Mouse (Mus musculus): ENCODE results near the gene Tmem56. TPM values are rescaled to one million over a fixed set of nuclear protein-coding genes. Genes with fewer than 3 reads are reported as not detected.

Tmem56 gene
- polyA plus RNA-seq (2014; fragmentation: Nextera tagmentation; extraction: Ambion mirVana): 1.6 and 3.0 TPM in 2 replicates

- ATAC-seq (ENCODE audit: low read depth): no peak
- WGBS: 81% methylated on average over 4 of the region's 4 CpGs
Observed at GRCm38 (mm10) chr3:121282998-121283397, at the start of gene Tmem56. Tmem56 (minus strand) TSS chr3:121283098.

GRCm38 (mm10) chr3:121330244-121330646 lies 47.3 kb upstream of the Tmem56 start:
- H3K27me3 ChIP-seq (replicated peaks; ENCODE audit: control insufficient read depth, insufficient read depth, low read length): no peaks in the 10 kb centered on the region
- H3K4me1 ChIP-seq (ENCODE audit: control insufficient read depth, insufficient read depth, low read length): peaks cover 10% of the 10 kb centered on the region
- no peak overlapping the region for H3K4me3 ChIP-seq (ENCODE audit: low read depth, low read length)
- no peaks in the 10 kb centered on the region for H3K36me3 ChIP-seq (ENCODE audit: control insufficient read depth, insufficient read depth, low read length)
- H3K4me2 ChIP-seq (ENCODE audit: low read depth, low read length): no peak overlapping the region
- H3K27ac ChIP-seq (replicated peaks; ENCODE audit: low read depth, low read length): peak overlapping the region; percentile 50
- H3K9ac ChIP-seq (ENCODE audit: low read depth, low read length): no peak overlapping the region
- ATAC-seq (ENCODE audit: low read depth) (no peak), DNase-seq (ENCODE audit: low spot score) (peak; percentile 71)
- no peaks in the 10 kb centered on the region for H3K9me3 ChIP-seq (ENCODE audit: control insufficient read depth, low read length)
- WGBS: 52% methylated on average over 7 of the region's 7 CpGs

More at GRCm38 (mm10) chr3:121282998-121283397, at the start of gene Tmem56:
- no peak within 1 kb of the TSS for H3K4me2 ChIP-seq (ENCODE audit: low read depth, low read length)
- no peaks in the 10 kb centered on the region for H3K4me1 ChIP-seq (ENCODE audit: control insufficient read depth, insufficient read depth, low read length)
- H3K9me3 ChIP-seq (ENCODE audit: control insufficient read depth, low read length): no peaks in the 10 kb centered on the region
- H3K36me3 ChIP-seq (ENCODE audit: control insufficient read depth, insufficient read depth, low read length): no peaks in the 10 kb centered on the region
- no peak within 1 kb of the TSS for H3K4me3 ChIP-seq (ENCODE audit: low read depth, low read length)
- H3K27ac ChIP-seq (replicated peaks; ENCODE audit: low read depth, low read length): no peak within 1 kb of the TSS
- DNase-seq (ENCODE audit: low spot score): no peak
- no peak within 1 kb of the TSS for H3K9ac ChIP-seq (ENCODE audit: low read depth, low read length)
- H3K27me3 ChIP-seq (replicated peaks; ENCODE audit: control insufficient read depth, insufficient read depth, low read length): no peaks in the 10 kb centered on the region

- H3K4me3 ChIP-seq (ENCODE audit: low read depth, low read length): no peak overlapping the region
- no peak overlapping the region for H3K4me2 ChIP-seq (ENCODE audit: low read depth, low read length)
- peak; percentile 57 for DNase-seq (ENCODE audit: low spot score)
- H3K4me1 ChIP-seq (ENCODE audit: control insufficient read depth, insufficient read depth, low read length): peaks cover 10% of the 10 kb centered on the region
- H3K27me3 ChIP-seq (replicated peaks; ENCODE audit: control insufficient read depth, insufficient read depth, low read length): no peaks in the 10 kb centered on the region
- 0 out of 2 replicates have a peak, but pooled peaks have one; percentile 22 for ATAC-seq (ENCODE audit: low read depth)
- no peak overlapping the region for H3K9ac ChIP-seq (ENCODE audit: low read depth, low read length)
- peak overlapping the region; percentile 50 for H3K27ac ChIP-seq (replicated peaks; ENCODE audit: low read depth, low read length)
- no peaks in the 10 kb centered on the region for H3K36me3 ChIP-seq (ENCODE audit: control insufficient read depth, insufficient read depth, low read length)
- WGBS: 56% methylated on average over 10 of the region's 10 CpGs
- H3K9me3 ChIP-seq (ENCODE audit: control insufficient read depth, low read length): no peaks in the 10 kb centered on the region
Observed at GRCm38 (mm10) chr3:121329647-121330046, 46.7 kb upstream of the Tmem56 start.

- WGBS: 85% methylated on average over 5 of the region's 5 CpGs
- Histone ChIP-seq H3K27ac (replicated peaks; ENCODE audit: low read depth, low read length) (no peak overlapping the region), H3K4me1 (ENCODE audit: control insufficient read depth, insufficient read depth, low read length) (peaks cover 10% of the 10 kb centered on the region), H3K4me3 (ENCODE audit: low read depth, low read length) (no peak overlapping the region), H3K9ac (ENCODE audit: low read depth, low read length) (no peak overlapping the region), H3K4me2 (ENCODE audit: low read depth, low read length) (no peak overlapping the region), H3K9me3 (ENCODE audit: control insufficient read depth, low read length) (0 out of 2 replicates have a peak, but pooled peaks cover 4% of the 10 kb centered on the region), H3K27me3 (replicated peaks; ENCODE audit: control insufficient read depth, insufficient read depth, low read length) (no peaks in the 10 kb centered on the region), H3K36me3 (ENCODE audit: control insufficient read depth, insufficient read depth, low read length) (0 out of 2 replicates have a peak, but pooled peaks cover 13% of the 10 kb centered on the region)
- ATAC-seq (ENCODE audit: low read depth) (no peak), DNase-seq (ENCODE audit: low spot score) (no peak)
Observed at GRCm38 (mm10) chr3:121327406-121327805, 44.5 kb upstream of the Tmem56 start.

- no peaks in the 10 kb centered on the region for H3K27me3 ChIP-seq (replicated peaks; ENCODE audit: control insufficient read depth, insufficient read depth, low read length)
- H3K4me3 ChIP-seq (ENCODE audit: low read depth, low read length): no peak overlapping the region
- no peak overlapping the region for H3K27ac ChIP-seq (replicated peaks; ENCODE audit: low read depth, low read length)
- no peak overlapping the region for H3K4me2 ChIP-seq (ENCODE audit: low read depth, low read length)
- 0 out of 2 replicates have a peak, but pooled peaks cover 4% of the 10 kb centered on the region for H3K9me3 ChIP-seq (ENCODE audit: control insufficient read depth, low read length)
- 0 out of 2 replicates have a peak, but pooled peaks cover 13% of the 10 kb centered on the region for H3K36me3 ChIP-seq (ENCODE audit: control insufficient read depth, insufficient read depth, low read length)
- ATAC-seq (ENCODE audit: low read depth): no peak
- no peak overlapping the region for H3K9ac ChIP-seq (ENCODE audit: low read depth, low read length)
- H3K4me1 ChIP-seq (ENCODE audit: control insufficient read depth, insufficient read depth, low read length): no peaks in the 10 kb centered on the region
- WGBS: 97% methylated on average over 15 of the region's 15 CpGs
- no peak for DNase-seq (ENCODE audit: low spot score)
Observed at GRCm38 (mm10) chr3:121323371-121323770, 40.5 kb upstream of the Tmem56 start.

- 0 out of 2 replicates have a peak, but pooled peaks cover 13% of the 10 kb centered on the region for H3K36me3 ChIP-seq (ENCODE audit: control insufficient read depth, insufficient read depth, low read length)
- H3K4me2 ChIP-seq (ENCODE audit: low read depth, low read length): no peak overlapping the region
- no peak overlapping the region for H3K4me3 ChIP-seq (ENCODE audit: low read depth, low read length)
- DNase-seq (ENCODE audit: low spot score) (no peak), ATAC-seq (ENCODE audit: low read depth) (no peak)
- H3K27ac ChIP-seq (replicated peaks; ENCODE audit: low read depth, low read length): no peak overlapping the region; the same call in 1 of the 2 replicates
- no peaks in the 10 kb centered on the region for H3K4me1 ChIP-seq (ENCODE audit: control insufficient read depth, insufficient read depth, low read length)
- H3K27me3 ChIP-seq (replicated peaks; ENCODE audit: control insufficient read depth, insufficient read depth, low read length): no peaks in the 10 kb centered on the region
- 93% methylated on average over 1 of the region's 1 CpGs for WGBS
- no peak overlapping the region for H3K9ac ChIP-seq (ENCODE audit: low read depth, low read length)
- H3K9me3 ChIP-seq (ENCODE audit: control insufficient read depth, low read length): 0 out of 2 replicates have a peak, but pooled peaks cover 4% of the 10 kb centered on the region
Observed at GRCm38 (mm10) chr3:121320896-121321295, 38.0 kb upstream of the Tmem56 start.

GRCm38 (mm10) chr3:121319906-121320305 lies 37.0 kb upstream of the Tmem56 start:
- Histone ChIP-seq H3K9me3 (ENCODE audit: control insufficient read depth, low read length) (0 out of 2 replicates have a peak, but pooled peaks cover 4% of the 10 kb centered on the region), H3K9ac (ENCODE audit: low read depth, low read length) (no peak overlapping the region), H3K36me3 (ENCODE audit: control insufficient read depth, insufficient read depth, low read length) (0 out of 2 replicates have a peak, but pooled peaks cover 13% of the 10 kb centered on the region), H3K4me1 (ENCODE audit: control insufficient read depth, insufficient read depth, low read length) (no peaks in the 10 kb centered on the region), H3K27ac (replicated peaks; ENCODE audit: low read depth, low read length) (no peak overlapping the region), H3K4me3 (ENCODE audit: low read depth, low read length) (no peak overlapping the region), H3K4me2 (ENCODE audit: low read depth, low read length) (no peak overlapping the region), H3K27me3 (replicated peaks; ENCODE audit: control insufficient read depth, insufficient read depth, low read length) (no peaks in the 10 kb centered on the region)
- ATAC-seq (ENCODE audit: low read depth): no peak
- DNase-seq (ENCODE audit: low spot score): no peak
- whole genome bisulfite sequencing: 89% methylated on average over 6 of the region's 6 CpGs

GRCm38 (mm10) chr3:121315498-121315897 lies 32.6 kb upstream of the Tmem56 start:
- no peak overlapping the region for H3K4me3 ChIP-seq (ENCODE audit: low read depth, low read length)
- no peak overlapping the region for H3K27ac ChIP-seq (replicated peaks; ENCODE audit: low read depth, low read length)
- 83% methylated on average over 7 of the region's 7 CpGs for WGBS
- DNase-seq (ENCODE audit: low spot score) (peak; percentile 45), ATAC-seq (ENCODE audit: low read depth) (no peak)
- no peak overlapping the region for H3K4me2 ChIP-seq (ENCODE audit: low read depth, low read length)
- no peaks in the 10 kb centered on the region for H3K27me3 ChIP-seq (replicated peaks; ENCODE audit: control insufficient read depth, insufficient read depth, low read length)
- no peak overlapping the region for H3K9ac ChIP-seq (ENCODE audit: low read depth, low read length)
- H3K36me3 ChIP-seq (ENCODE audit: control insufficient read depth, insufficient read depth, low read length): no peaks in the 10 kb centered on the region
- no peaks in the 10 kb centered on the region for H3K9me3 ChIP-seq (ENCODE audit: control insufficient read depth, low read length)
- no peaks in the 10 kb centered on the region for H3K4me1 ChIP-seq (ENCODE audit: control insufficient read depth, insufficient read depth, low read length)

GRCm38 (mm10) chr3:121314149-121314548 lies 31.3 kb upstream of the Tmem56 start:
- ATAC-seq (ENCODE audit: low read depth) (no peak), DNase-seq (ENCODE audit: low spot score) (no peak)
- Histone ChIP-seq H3K4me3 (ENCODE audit: low read depth, low read length) (no peak overlapping the region), H3K27ac (replicated peaks; ENCODE audit: low read depth, low read length) (no peak overlapping the region), H3K4me2 (ENCODE audit: low read depth, low read length) (no peak overlapping the region), H3K27me3 (replicated peaks; ENCODE audit: control insufficient read depth, insufficient read depth, low read length) (no peaks in the 10 kb centered on the region), H3K36me3 (ENCODE audit: control insufficient read depth, insufficient read depth, low read length) (no peaks in the 10 kb centered on the region), H3K4me1 (ENCODE audit: control insufficient read depth, insufficient read depth, low read length) (no peaks in the 10 kb centered on the region), H3K9me3 (ENCODE audit: control insufficient read depth, low read length) (no peaks in the 10 kb centered on the region), H3K9ac (ENCODE audit: low read depth, low read length) (no peak overlapping the region)
- 69% methylated on average over 6 of the region's 6 CpGs for WGBS

Measured in embryonic facial prominence, embryonic 14.5 days (tissue).